Comparison of ENCODE assay signal across 7 mouse cellular contexts in genomic region chr12:69582216-69582612, GRCm38 (mm10). TPM values are rescaled to one million over a fixed set of nuclear protein-coding genes. Genes with fewer than 3 reads are reported as not detected.
A peak's percentile ranks its signal among the peaks of the same experiment; 100 is the strongest.
DNase-seq lines count a peak whose midpoint lies in the region; ATAC-seq and TF ChIP-seq lines count a peak whose summit lies in the region.

No protein-coding gene starts in this region.

- no peak for DNase-seq in lung, postnatal 4 days
- DNase-seq in T-cell, adult 2 months (ENCODE audit: low spot score): no peak
- no peak for DNase-seq in layer of hippocampus, postnatal 14 days (ENCODE audit: low spot score in 2 of 2)

- H3K4me1 ChIP-seq in lung, embryonic 16.5 days (replicated peaks; ENCODE audit: control insufficient read depth, insufficient read depth, low read length): peaks cover 13% of the 10 kb centered on the region
- H3K4me1 ChIP-seq in embryonic facial prominence, embryonic 12.5 days: peaks cover 8% of the 10 kb centered on the region
- H3K4me1 ChIP-seq in intestine, embryonic 16.5 days (ENCODE audit: control insufficient read depth, insufficient read depth, low read length): 0 out of 2 replicates have a peak, but pooled peaks cover 4% of the 10 kb centered on the region
- H3K4me1 ChIP-seq in small intestine, adult 2 months (ENCODE audit: control insufficient read depth, insufficient read depth, insufficient read length, low read length): peaks cover 5% of the 10 kb centered on the region; the same call in 1 of the 2 replicates

- peaks cover 24% of the 10 kb centered on the region for H3K36me3 ChIP-seq in lung, embryonic 16.5 days (ENCODE audit: control insufficient read depth, insufficient read depth, low read length)
- H3K36me3 ChIP-seq in embryonic facial prominence, embryonic 12.5 days: peaks cover 39% of the 10 kb centered on the region
- H3K36me3 ChIP-seq in intestine, embryonic 16.5 days (ENCODE audit: control insufficient read depth, insufficient read depth, low read length): peaks cover 13% of the 10 kb centered on the region
- peaks cover 34% of the 10 kb centered on the region for H3K36me3 ChIP-seq in small intestine, adult 2 months (ENCODE audit: control insufficient read depth, insufficient read depth, low read length)

- peak overlapping the region; percentile 81 for H3K4me2 ChIP-seq in lung, embryonic 16.5 days (ENCODE audit: low read depth, low read length)
- H3K4me2 ChIP-seq in embryonic facial prominence, embryonic 12.5 days (replicated peaks): peak overlapping the region; percentile 71
- H3K4me2 ChIP-seq in intestine, embryonic 16.5 days (ENCODE audit: low read depth, low read length): peak overlapping the region; percentile 65

- H3K27ac ChIP-seq in lung, embryonic 16.5 days (ENCODE audit: low read length): no peak overlapping the region
- H3K27ac ChIP-seq in embryonic facial prominence, embryonic 12.5 days: peak overlapping the region; percentile 80
- peak overlapping the region; percentile 80 for H3K27ac ChIP-seq in intestine, embryonic 16.5 days (ENCODE audit: low read length)
- H3K27ac ChIP-seq in small intestine, adult 2 months (ENCODE audit: insufficient read depth, low read depth, low read length): peak overlapping the region; percentile 31; the same call in 1 of the 2 replicates

- WGBS in lung, embryonic 16.5 days: 19% methylated on average over 9 of the region's 9 CpGs
- 30% methylated on average over 9 of the region's 9 CpGs for whole genome bisulfite sequencing in embryonic facial prominence, embryonic 12.5 days
- 20% methylated on average over 9 of the region's 9 CpGs for WGBS in intestine, embryonic 16.5 days
- 15% methylated on average over 9 of the region's 9 CpGs for WGBS in small intestine, adult 2 months

- ATAC-seq in lung, embryonic 16.5 days (ENCODE audit: low read depth): no peak
- ATAC-seq in embryonic facial prominence, embryonic 12.5 days (ENCODE audit: insufficient number of reproducible peaks, insufficient read depth, low FRiP score, low TSS enrichment): no peak
- ATAC-seq in intestine, embryonic 16.5 days: no peak

- TF ChIP-seq POLR2A in small intestine, adult 2 months (IDR thresholded peaks at IDR 0.05; ENCODE audit: low read depth, low read length): no peak

- H3K4me3 ChIP-seq in lung, embryonic 16.5 days (ENCODE audit: low read length): peak overlapping the region; percentile 95
- peak overlapping the region; percentile 84 for H3K4me3 ChIP-seq in embryonic facial prominence, embryonic 12.5 days
- H3K4me3 ChIP-seq in intestine, embryonic 16.5 days (ENCODE audit: low read length): peak overlapping the region; percentile 93
- H3K4me3 ChIP-seq in small intestine, adult 2 months (ENCODE audit: low read depth, low read length): peak overlapping the region; percentile 93

- peak overlapping the region; percentile 91 for H3K9ac ChIP-seq in lung, embryonic 16.5 days (ENCODE audit: low read length)
- H3K9ac ChIP-seq in embryonic facial prominence, embryonic 12.5 days: peak overlapping the region; percentile 88
- H3K9ac ChIP-seq in intestine, embryonic 16.5 days (ENCODE audit: low read depth, low read length): peak overlapping the region; percentile 94

- no peaks in the 10 kb centered on the region for H3K9me3 ChIP-seq in lung, embryonic 16.5 days (ENCODE audit: control insufficient read depth, low read length)
- no peaks in the 10 kb centered on the region for H3K9me3 ChIP-seq in embryonic facial prominence, embryonic 12.5 days
- no peaks in the 10 kb centered on the region for H3K9me3 ChIP-seq in intestine, embryonic 16.5 days (ENCODE audit: control insufficient read depth, low read length)

- no peaks in the 10 kb centered on the region for H3K27me3 ChIP-seq in lung, embryonic 16.5 days (ENCODE audit: control insufficient read depth, insufficient read depth, low read depth, low read length)
- no peaks in the 10 kb centered on the region for H3K27me3 ChIP-seq in embryonic facial prominence, embryonic 12.5 days
- H3K27me3 ChIP-seq in intestine, embryonic 16.5 days (replicated peaks; ENCODE audit: control insufficient read depth, insufficient read depth, low read length): no peaks in the 10 kb centered on the region
- H3K27me3 ChIP-seq in small intestine, adult 2 months (ENCODE audit: control insufficient read depth, insufficient read depth, low read length): no peaks in the 10 kb centered on the region

- TF ChIP-seq CTCF in small intestine, adult 2 months (IDR thresholded peaks at IDR 0.05; ENCODE audit: extremely low read depth, insufficient read length, insufficient replicate concordance, low read depth, low read length): no peak

RNA-seq across cellular contexts. Expression of gene Vcpkmt, which starts 0.6 kb away (rescaled TPM):
- 19.0 and 19.9 TPM in 2 replicates for polyA plus RNA-seq in lung, embryonic 16.5 days (2015; fragmentation: Nextera tagmentation; extraction: Ambion mirVana)
- 33.6 and 35.2 TPM in 2 replicates for polyA plus RNA-seq in embryonic facial prominence, embryonic 12.5 days (2016; fragmentation: Nextera tagmentation; extraction: Ambion mirVana)
- polyA plus RNA-seq in intestine, embryonic 16.5 days (2015; fragmentation: Nextera tagmentation; extraction: Ambion mirVana): 23.7 and 24.2 TPM in 2 replicates
- 4.4 and 7.6 TPM in 2 replicates for polyA plus RNA-seq in small intestine, adult 2 months (2012; rRNA removed)
- 10 to 100 TPM; 17.7 to 18.0 TPM for total RNA-seq in layer of hippocampus, postnatal 14 days (2021)
